In the genomic region with DNA sequence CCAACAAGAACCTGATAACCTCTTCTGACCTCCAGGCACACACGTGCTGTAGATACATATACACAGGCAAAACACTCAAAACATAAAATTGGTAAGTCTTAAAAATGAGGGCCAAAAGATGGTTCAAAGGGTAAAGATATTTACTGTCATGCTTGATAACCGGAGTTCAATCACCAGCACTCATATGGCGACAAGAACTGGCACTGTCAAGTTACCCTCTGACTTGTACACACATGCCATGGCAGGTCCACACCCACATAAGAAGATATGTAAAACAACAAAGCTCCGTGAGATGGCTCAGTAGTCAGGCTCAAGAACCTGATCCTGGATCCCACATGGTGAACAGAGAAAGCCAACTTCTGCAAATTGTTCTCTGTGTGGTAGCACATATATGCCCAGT, we compare ENCODE assay signal across 16 mouse cellular contexts.
"Had no signal": no experiment of that assay in that cellular context is flagged by ENCODE, and none has a peak within 500 bp of the region (broad histone marks: within the 10 kb centered on the region; RNA-seq: fewer than 3 reads in every experiment).

No protein-coding gene starts in this region.

- H3K4me3 ChIP-seq: liver, embryonic 15.5 days; lung, embryonic 15.5 days; megakaryocyte, embryonic 14.5 days; midbrain, embryonic 12.5 days; midbrain, embryonic 15.5 days; neural tube, embryonic 12.5 days had no signal

- ATAC-seq: liver, postnatal 0 days; lung, postnatal 0 days; midbrain, embryonic 15.5 days had no signal

- H3K27ac ChIP-seq: liver, embryonic 15.5 days; lung, embryonic 15.5 days; macrophage; midbrain, embryonic 12.5 days; midbrain, embryonic 15.5 days; neural tube, embryonic 12.5 days had no signal

- H3K9me3 ChIP-seq: liver, embryonic 15.5 days; lung, embryonic 15.5 days; megakaryocyte, embryonic 14.5 days; midbrain, embryonic 12.5 days; midbrain, embryonic 15.5 days; neural tube, embryonic 12.5 days had no signal

- H3K9ac ChIP-seq: liver, embryonic 15.5 days; liver, postnatal 0 days; lung, embryonic 15.5 days; midbrain, embryonic 12.5 days; midbrain, embryonic 15.5 days; neural tube, embryonic 12.5 days had no signal

- DNase-seq: liver, postnatal 0 days; lung, adult 2 months; lung, postnatal 14 days; lung, postnatal 36 days; right cerebral cortex, postnatal 14 days; thymus, adult 18-20 months; thymus, postnatal 14 days; thymus, postnatal 4 days had no signal

- H3K27me3 ChIP-seq: liver, embryonic 15.5 days; lung, embryonic 15.5 days; megakaryocyte, embryonic 14.5 days; midbrain, embryonic 12.5 days; midbrain, embryonic 15.5 days; neural tube, embryonic 12.5 days had no signal

- H3K4me2 ChIP-seq: liver, embryonic 15.5 days; lung, embryonic 15.5 days; midbrain, embryonic 12.5 days; midbrain, embryonic 15.5 days; neural tube, embryonic 12.5 days had no signal
